Mouse (Mus musculus) forebrain, embryonic 16.5 days (tissue): ENCODE results near the gene Ifi203. TPM values are rescaled to one million over a fixed set of nuclear protein-coding genes. Genes with fewer than 3 reads are reported as not detected.
"Not testable (repeated sequence)": the region's sequence is repeated elsewhere in the genome, so short reads cannot be mapped to it uniquely, and the experiment has no call there.

Source experiments
- ATAC-seq: fragments of 200-750 bp; cut with Nextera tagmentation; 2 replicates; pipeline ENCODE4 v1.8.0; 2017; ENCODE audit warnings: mild to moderate bottlenecking, moderate library complexity
- H3K27ac ChIP-seq: fragments of 300-500 bp; sonication (generic); 2 replicates; pipeline ENCODE4 v1.5.1; 2014; ENCODE audit warnings: low read length, control low read depth
- H3K27me3 ChIP-seq: fragments of 300-500 bp; sonication (generic); replicated peaks from 2 replicates; pipeline ENCODE4 v1.6.1; 2014; ENCODE audit warnings: low read length; ENCODE audit not compliant: control insufficient read depth, insufficient read depth
- H3K36me3 ChIP-seq: fragments of 300-500 bp; sonication (generic); 2 replicates; pipeline ENCODE4 v1.6.1; 2014; ENCODE audit not compliant: control insufficient read depth, insufficient read depth
- H3K4me1 ChIP-seq: fragments of 300-500 bp; sonication (generic); replicated peaks from 2 replicates; pipeline ENCODE4 v1.6.1; 2014; ENCODE audit warnings: low read length; ENCODE audit not compliant: control insufficient read depth, insufficient read depth
- H3K4me2 ChIP-seq: fragments of 300-500 bp; sonication (generic); 2 replicates; pipeline ENCODE4 v1.6.1; 2014; ENCODE audit warnings: mild to moderate bottlenecking, low read length, control low read depth
- H3K4me3 ChIP-seq: fragments of 300-500 bp; sonication (generic); replicated peaks from 2 replicates; pipeline ENCODE4 v1.5.1; 2014; ENCODE audit warnings: mild to moderate bottlenecking, low read length, control low read depth
- H3K9ac ChIP-seq: fragments of 300-500 bp; sonication (generic); replicated peaks from 2 replicates; pipeline ENCODE4 v1.6.1; 2014; ENCODE audit warnings: low read depth, low read length, control low read depth
- H3K9me3 ChIP-seq: fragments of 300-500 bp; sonication (generic); 2 replicates; pipeline ENCODE4 v1.6.1; 2016; ENCODE audit warnings: low read length; ENCODE audit not compliant: control insufficient read depth
- WGBS: fragments of 180-500 bp; shearing (Covaris S2); extraction: QIAGEN DNeasy Blood & Tissue Kit; methylation state at CpG from one replicate; pipeline ENCODE4 v1.1.7; 2014; 5-methylcytosine and 5-hydroxymethylcytosine counted together
- polyA plus RNA-seq: library from polyadenylated mRNA; unstranded; fragments of >200 nt; fragmentation: Nextera tagmentation; extraction: Ambion mirVana; gene quantifications from 2 replicates; pipeline ENCODE4 v1.2.1, GENCODE M21; 2015

Ifi203 gene
- polyA plus RNA-seq, 1 experiment from 2014 or later = 1.5 TPM

DNA sequence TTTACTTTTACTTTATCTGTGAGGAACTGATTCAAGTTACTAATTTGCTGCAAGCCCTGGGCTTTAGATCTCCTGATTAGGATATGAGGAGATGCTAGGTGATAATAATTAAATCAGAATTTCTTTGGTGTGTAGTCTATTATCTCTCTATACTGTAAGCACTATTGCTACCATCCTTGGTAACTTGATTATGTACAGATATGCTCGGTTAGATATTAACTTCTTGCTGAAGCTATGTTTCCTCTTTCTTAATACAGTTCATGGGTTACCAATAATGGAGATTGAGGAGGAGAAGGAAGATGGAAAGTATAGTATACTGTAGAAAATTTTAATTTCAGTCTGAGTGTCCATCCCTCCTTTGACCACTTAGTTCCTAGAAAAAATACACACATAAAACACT is 11.1 kb upstream of the Ifi203 start:
- no peaks in the 10 kb centered on the region for H3K9me3 ChIP-seq
- H3K4me1 ChIP-seq = no peaks in the 10 kb centered on the region
- H3K9ac ChIP-seq = no peak overlapping the region
- no peak for ATAC-seq
- no peak overlapping the region for H3K27ac ChIP-seq
- no peaks in the 10 kb centered on the region for H3K36me3 ChIP-seq
- no peak overlapping the region for H3K4me2 ChIP-seq
- H3K27me3 ChIP-seq = no peaks in the 10 kb centered on the region
- H3K4me3 ChIP-seq = no peak overlapping the region
- 89% methylated on average over 1 of the region's 1 CpGs for WGBS

DNA sequence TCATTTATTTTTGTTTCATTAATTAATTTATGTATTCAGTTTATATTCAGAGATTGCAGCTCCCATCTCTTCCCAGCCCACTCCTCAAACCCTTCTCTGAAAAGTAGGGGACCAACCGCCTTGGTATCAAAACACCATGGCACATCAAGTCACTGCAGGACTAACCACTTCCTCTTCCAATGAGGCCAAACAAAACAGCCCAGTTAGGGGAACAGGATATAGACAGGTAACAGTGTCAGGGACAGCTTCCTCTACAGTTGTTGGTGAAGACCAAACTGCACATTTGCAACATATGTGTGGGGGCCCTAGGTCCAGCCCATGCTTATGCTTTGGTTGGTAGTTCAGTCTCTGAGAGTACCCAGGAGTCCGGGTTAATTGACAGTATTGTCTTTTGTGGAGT is 6.6 kb upstream of the Ifi203 start:
- not testable (repeated sequence) for H3K4me3 ChIP-seq, H3K36me3 ChIP-seq, ATAC-seq, H3K4me1 ChIP-seq, H3K9me3 ChIP-seq, H3K9ac ChIP-seq, H3K27me3 ChIP-seq, H3K27ac ChIP-seq, H3K4me2 ChIP-seq
- 91% methylated on average over 2 of the region's 2 CpGs for WGBS

DNA sequence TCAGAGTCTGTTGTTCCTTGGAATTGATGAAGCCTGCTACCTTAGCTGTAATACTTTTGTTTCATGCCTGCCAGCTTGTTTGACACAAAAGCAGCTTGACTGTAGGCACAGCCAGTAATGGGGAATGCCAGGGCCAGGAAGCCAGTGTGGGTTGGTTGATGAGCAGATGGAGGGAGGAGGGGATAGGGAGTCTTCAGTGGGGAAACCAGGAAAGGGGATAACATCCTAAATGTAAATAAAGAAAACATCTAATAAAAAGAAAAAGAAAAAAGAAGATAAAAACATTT is 251 bp upstream of the Ifi203 start:
- not testable (repeated sequence) for H3K4me2 ChIP-seq, H3K9me3 ChIP-seq, H3K4me1 ChIP-seq, H3K4me3 ChIP-seq, H3K27ac ChIP-seq, H3K27me3 ChIP-seq, H3K9ac ChIP-seq, H3K36me3 ChIP-seq
- ATAC-seq = peak; percentile 72

DNA sequence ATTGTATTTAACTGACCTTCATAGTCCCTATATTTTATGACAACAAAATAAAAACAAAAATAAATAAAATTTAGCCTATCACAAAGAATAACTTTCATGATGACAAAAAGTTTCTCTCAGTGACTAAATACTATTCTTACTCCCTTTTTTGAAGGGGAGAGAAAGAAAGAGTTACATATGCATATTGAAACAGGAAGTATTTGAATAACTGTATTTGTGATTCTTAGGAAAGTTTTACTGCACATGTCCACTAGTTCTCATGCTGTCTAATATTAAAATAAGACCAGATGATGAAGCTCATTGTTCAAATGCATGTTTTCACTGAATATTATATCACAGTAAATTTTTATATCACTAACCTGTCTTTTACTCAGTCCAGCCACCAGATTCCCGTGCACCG is 950 bp downstream of the Ifi203 start:
- H3K4me1 ChIP-seq, H3K36me3 ChIP-seq, H3K9ac ChIP-seq, H3K9me3 ChIP-seq, H3K27ac ChIP-seq, H3K4me2 ChIP-seq, ATAC-seq, H3K4me3 ChIP-seq, H3K27me3 ChIP-seq: not testable (repeated sequence)
- WGBS = 92% methylated on average over 2 of the region's 2 CpGs

DNA sequence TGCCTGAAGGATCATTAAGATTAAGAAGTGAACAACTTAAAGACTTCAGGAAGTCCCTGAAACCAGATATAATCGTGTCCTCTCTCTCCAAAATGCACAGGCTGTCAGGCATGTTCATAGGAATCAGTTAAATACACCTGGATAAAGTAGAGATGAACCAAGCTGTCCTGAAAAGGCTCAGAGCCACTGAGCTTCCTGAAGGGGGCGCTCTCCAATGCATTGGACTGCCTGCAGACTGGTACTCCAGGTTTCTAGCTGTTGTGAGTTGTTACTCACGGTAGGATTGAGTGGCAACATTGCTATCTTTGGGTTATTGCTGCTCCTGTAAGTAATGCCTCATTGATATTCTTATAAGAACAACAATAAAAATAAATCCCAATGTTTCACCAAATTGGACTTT is 23.2 kb downstream of the Ifi203 start:
- not testable (repeated sequence) for H3K4me1 ChIP-seq, H3K4me2 ChIP-seq, ATAC-seq, H3K27me3 ChIP-seq, H3K36me3 ChIP-seq, H3K27ac ChIP-seq, H3K4me3 ChIP-seq, H3K9ac ChIP-seq, H3K9me3 ChIP-seq
- 68% methylated on average over 2 of the region's 3 CpGs for WGBS

DNA sequence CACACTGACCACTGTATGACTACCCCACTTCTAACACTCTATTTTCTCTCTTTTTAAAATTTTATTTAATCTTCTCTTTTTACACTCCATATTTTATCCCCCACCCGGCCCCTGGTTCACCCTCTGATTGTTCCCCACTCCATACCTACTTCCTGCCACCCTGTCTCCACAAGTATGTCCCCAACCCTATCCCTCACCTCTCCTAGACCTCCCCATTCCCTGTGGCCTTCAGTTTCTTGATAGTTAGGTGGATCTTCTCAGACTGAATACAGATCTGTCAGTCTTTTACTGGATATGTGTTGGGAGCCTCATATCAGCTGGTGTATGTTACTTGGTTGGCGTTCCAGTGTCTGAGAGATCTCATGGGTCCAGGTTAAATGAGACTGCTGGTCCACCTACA is 27.9 kb downstream of the Ifi203 start:
- WGBS = 91% methylated on average over 2 of the region's 2 CpGs
- H3K4me1 ChIP-seq = no peaks in the 10 kb centered on the region
- no peak for ATAC-seq
- no peak overlapping the region for H3K4me2 ChIP-seq
- no peaks in the 10 kb centered on the region for H3K27me3 ChIP-seq
- no peak overlapping the region for H3K27ac ChIP-seq
- H3K4me3 ChIP-seq = no peak overlapping the region
- H3K36me3 ChIP-seq = no peaks in the 10 kb centered on the region
- no peaks in the 10 kb centered on the region for H3K9me3 ChIP-seq
- no peak overlapping the region for H3K9ac ChIP-seq

DNA sequence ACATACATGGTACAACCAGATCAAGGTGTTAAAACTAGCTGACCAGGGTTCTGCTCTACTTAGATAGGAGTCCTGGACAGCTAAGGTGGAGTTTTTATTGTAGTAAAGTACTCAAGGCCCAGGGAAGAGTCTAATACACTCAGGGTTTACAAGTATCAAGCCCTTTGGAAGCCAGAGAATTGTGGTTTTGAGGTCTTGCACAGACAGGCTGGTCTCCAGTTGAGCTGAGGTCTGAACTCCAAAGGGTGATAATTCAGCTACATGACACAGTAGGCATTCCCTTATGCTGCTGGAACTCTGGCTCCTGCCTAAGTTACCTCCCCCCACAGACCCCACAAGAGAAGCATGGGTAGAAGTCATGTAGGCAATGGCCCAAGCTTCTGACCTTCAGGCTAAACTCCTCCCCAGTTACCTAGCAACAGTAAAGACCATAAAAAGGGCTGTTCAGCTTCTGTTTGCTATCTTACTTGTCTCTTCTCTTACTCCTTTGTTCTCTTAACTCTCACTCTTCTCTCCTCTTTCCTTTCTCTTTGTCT is 29.1 kb downstream of the Ifi203 start:
- H3K9ac ChIP-seq, H3K27ac ChIP-seq, H3K36me3 ChIP-seq, H3K27me3 ChIP-seq, H3K4me1 ChIP-seq, H3K4me2 ChIP-seq, ATAC-seq, H3K9me3 ChIP-seq, H3K4me3 ChIP-seq: not testable (repeated sequence)

DNA sequence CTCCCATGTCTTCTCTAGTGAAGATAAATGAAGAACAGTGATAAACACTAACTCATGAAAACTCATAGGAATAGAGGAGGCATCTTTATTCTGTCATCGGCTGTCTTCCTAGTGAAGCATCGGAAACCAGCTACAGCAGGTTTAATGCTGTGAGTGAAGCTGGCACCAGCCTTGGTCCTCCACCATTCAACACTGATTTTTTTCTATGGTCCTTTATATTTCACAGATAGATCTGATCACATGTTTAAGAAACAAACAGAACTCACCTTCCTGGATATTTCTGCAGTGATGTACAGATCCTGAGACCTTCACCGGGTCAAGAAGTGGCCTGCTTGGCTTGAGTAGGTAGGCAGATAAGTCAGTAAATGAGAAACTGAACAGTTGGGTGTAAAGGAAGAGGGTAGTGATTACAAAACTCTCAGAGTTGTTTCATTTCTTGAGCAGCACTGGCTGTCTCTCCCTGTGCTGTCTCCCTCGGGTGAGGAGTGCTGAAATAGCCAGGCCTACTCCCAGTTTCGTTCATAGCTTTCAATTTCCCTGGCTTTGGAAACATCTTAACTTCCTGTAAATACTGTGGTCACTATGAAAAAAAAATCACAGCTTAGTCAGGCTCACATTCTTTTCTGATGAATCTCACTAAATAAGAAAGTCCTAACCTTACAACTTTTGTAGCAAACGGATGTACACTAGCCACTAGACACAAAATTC is 29.8 kb downstream of the Ifi203 start, which contains the start of gene Ifi211:
Ifi211 (minus strand) TSS at position 499 of the 708 bp plus-strand sequence.
- H3K27ac ChIP-seq, H3K4me3 ChIP-seq, H3K9ac ChIP-seq: not testable (repeated sequence)

DNA sequence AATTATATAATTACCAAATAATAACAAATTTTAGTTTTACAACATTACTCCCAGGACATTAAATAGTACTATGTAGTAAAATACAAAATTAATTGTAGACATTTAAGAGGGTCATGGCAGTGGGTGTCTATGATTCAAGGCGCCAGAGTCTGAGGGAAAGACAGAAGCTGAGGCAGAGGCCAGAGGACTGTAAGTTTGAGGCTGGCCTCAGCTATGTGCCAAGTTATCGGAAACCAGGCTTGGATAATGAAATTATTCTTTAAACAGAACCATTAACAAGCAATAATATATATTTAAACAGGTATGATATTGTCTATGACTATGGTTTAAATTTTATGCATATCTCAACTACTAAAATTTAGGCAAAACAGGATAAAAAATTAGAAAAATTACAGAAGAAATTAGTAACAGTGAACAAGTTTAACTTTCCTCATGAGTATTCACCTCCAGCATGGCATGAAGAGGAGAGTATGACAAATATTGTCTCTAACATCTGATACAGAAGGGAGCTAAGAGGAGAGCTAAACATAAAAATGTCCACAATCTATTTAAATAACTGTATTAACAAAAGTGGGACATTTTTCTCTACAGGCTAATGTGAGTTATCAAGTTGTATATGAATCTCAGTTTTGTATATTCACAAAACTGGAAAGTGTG is 30.5 kb downstream of the Ifi203 start:
- ATAC-seq = no peak
- no peaks in the 10 kb centered on the region for H3K36me3 ChIP-seq
- no peak overlapping the region for H3K9ac ChIP-seq
- WGBS = 94% methylated on average over 2 of the region's 2 CpGs
- H3K27ac ChIP-seq = no peak overlapping the region
- H3K4me1 ChIP-seq = no peaks in the 10 kb centered on the region
- H3K4me2 ChIP-seq = no peak overlapping the region
- no peaks in the 10 kb centered on the region for H3K27me3 ChIP-seq
- no peak overlapping the region for H3K4me3 ChIP-seq
- H3K9me3 ChIP-seq = no peaks in the 10 kb centered on the region

More for the DNA sequence above, 29.8 kb downstream of the Ifi203 start, which contains the start of gene Ifi211:
- not testable (repeated sequence) for H3K36me3 ChIP-seq, H3K4me1 ChIP-seq, H3K27me3 ChIP-seq, H3K9me3 ChIP-seq, ATAC-seq, H3K4me2 ChIP-seq
- 89% methylated on average over 6 of the region's 6 CpGs for WGBS

DNA sequence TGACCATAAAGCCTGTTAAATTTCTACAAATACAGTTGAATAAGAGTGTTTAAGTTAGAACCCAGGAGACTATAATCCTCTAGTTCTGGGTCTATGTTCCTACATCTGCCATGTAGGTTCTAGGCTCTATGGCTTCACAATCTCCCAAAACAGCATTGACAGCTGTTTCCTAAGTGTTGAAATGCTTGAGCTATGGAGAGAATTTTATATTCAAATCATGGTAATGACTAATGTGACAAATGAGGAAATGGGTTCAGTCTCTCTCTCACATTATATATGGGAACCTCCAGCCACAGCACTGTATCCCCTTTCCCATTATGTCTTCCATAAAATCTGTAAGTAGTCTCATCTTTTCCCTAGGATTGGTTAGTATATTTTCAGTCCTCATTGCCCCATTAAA is 34.1 kb downstream of the Ifi203 start:
- not testable (repeated sequence) for H3K27ac ChIP-seq, H3K4me2 ChIP-seq, H3K36me3 ChIP-seq, H3K4me3 ChIP-seq, H3K4me1 ChIP-seq, H3K9me3 ChIP-seq, ATAC-seq, H3K27me3 ChIP-seq, H3K9ac ChIP-seq
